Mouse (Mus musculus) cerebellum, postnatal 25 days (tissue): Measurements from ENCODE around the gene Cadm3.
A peak's percentile ranks its signal among the peaks of the same experiment; 100 is the strongest.

Experiments used
- DNase-seq, 2 experiments: peaks; one replicate each; pipeline ENCODE4 v3.0.0; 2021; ENCODE audit warnings: mixed read lengths in 2 of 2

Gene Cadm3

GRCm38 (mm10) chr1:173357799-173358198 lies 9.7 kb downstream of the Cadm3 start:
- no peak for DNase-seq

- DNase-seq, result no peak
These were observed 10.8 kb downstream of the Cadm3 start for GRCm38 (mm10) chr1:173356699-173357098.

- DNase-seq, result no peak
These were observed 12.2 kb downstream of the Cadm3 start for GRCm38 (mm10) chr1:173355107-173355846.

- DNase-seq, result no peak
These were observed 17.0 kb downstream of the Cadm3 start, which contains the start of gene Aim2 for GRCm38 (mm10) chr1:173350372-173350957. TSS of gene Aim2 (plus strand) at chr1:173350879.

- peak in 1 of 2 experiments; percentile 44 for DNase-seq
These were observed 17.5 kb downstream of the Cadm3 start for GRCm38 (mm10) chr1:173349946-173350345.

GRCm38 (mm10) chr1:173349192-173349591 lies 18.3 kb downstream of the Cadm3 start:
- DNase-seq, result no peak

- DNase-seq, result no peak
These were observed 19.0 kb downstream of the Cadm3 start for GRCm38 (mm10) chr1:173348527-173348926.

GRCm38 (mm10) chr1:173345112-173345511 lies 22.4 kb downstream of the Cadm3 start:
- DNase-seq, result no peak

- no peak for DNase-seq
These were observed 23.6 kb downstream of the Cadm3 start for GRCm38 (mm10) chr1:173343934-173344333.

GRCm38 (mm10) chr1:173342425-173342824 lies 25.1 kb downstream of the Cadm3 start:
- no peak for DNase-seq

- DNase-seq, result peak; percentile 83 to 88
These were observed 28.0 kb downstream of the Cadm3 start for GRCm38 (mm10) chr1:173339543-173339942.

- no peak for DNase-seq
These were observed 30.5 kb downstream of the Cadm3 start for GRCm38 (mm10) chr1:173337008-173337407.

- no peak for DNase-seq
These were observed 31.6 kb downstream of the Cadm3 start for GRCm38 (mm10) chr1:173335903-173336302.

- no peak for DNase-seq
These were observed 33.9 kb downstream of the Cadm3 start, which contains the start of gene Ackr1 for GRCm38 (mm10) chr1:173333312-173334253. TSS of gene Ackr1 (minus strand) at chr1:173333750.

- DNase-seq, result peak; percentile 59
These were observed 35.1 kb downstream of the Cadm3 start for GRCm38 (mm10) chr1:173332418-173332817.

GRCm38 (mm10) chr1:173329743-173330142 lies 37.8 kb downstream of the Cadm3 start:
- DNase-seq, result no peak

- no peak for DNase-seq
These were observed 38.3 kb downstream of the Cadm3 start for GRCm38 (mm10) chr1:173329185-173329584.

GRCm38 (mm10) chr1:173328446-173328845 lies 39.0 kb downstream of the Cadm3 start:
- no peak for DNase-seq

- DNase-seq, result no peak
These were observed 40.9 kb downstream of the Cadm3 start for GRCm38 (mm10) chr1:173326552-173326951.

GRCm38 (mm10) chr1:173325395-173325794 lies 42.1 kb downstream of the Cadm3 start:
- no peak for DNase-seq

GRCm38 (mm10) chr1:173324961-173325360 lies 42.5 kb downstream of the Cadm3 start:
- no peak for DNase-seq

- DNase-seq, result peak; percentile 69 to 80
These were observed 43.5 kb downstream of the Cadm3 start for GRCm38 (mm10) chr1:173323839-173324585.
